Mouse (Mus musculus) stomach, postnatal 0 days (tissue): ENCODE data around the gene Krt19. TPM values are rescaled to one million over a fixed set of nuclear protein-coding genes. Genes with fewer than 3 reads are reported as not detected.
A peak's percentile ranks its signal among the peaks of the same experiment; 100 is the strongest.

ENCODE experiments used
- ATAC-seq: fragments of 200-750 bp; cut with Nextera tagmentation; 2 replicates; pipeline ENCODE4 v1.8.0; 2017; ENCODE audit not compliant: low FRiP score, low TSS enrichment
- DNase-seq: peaks from one replicate; pipeline ENCODE4 v3.0.0-alpha.2; 2016; ENCODE audit warnings: low spot score
- H3K27ac ChIP-seq: fragments of 300-500 bp; sonication (generic); replicated peaks from 2 replicates; pipeline ENCODE4 v1.5.1; 2014; ENCODE audit warnings: mild to moderate bottlenecking, control low read depth
- H3K27me3 ChIP-seq: fragments of 300-500 bp; sonication (generic); 2 replicates; pipeline ENCODE4 v1.6.1; 2014; ENCODE audit warnings: low read length; ENCODE audit not compliant: control insufficient read depth, insufficient read depth
- H3K36me3 ChIP-seq: fragments of 300-500 bp; sonication (generic); 2 replicates; pipeline ENCODE4 v1.6.1; 2014; ENCODE audit warnings: low read length, mixed read lengths; ENCODE audit not compliant: control insufficient read depth, insufficient read depth
- H3K4me1 ChIP-seq: fragments of 300-500 bp; sonication (generic); replicated peaks from 2 replicates; pipeline ENCODE4 v1.6.1; 2014; ENCODE audit warnings: antibody characterized with exemption; ENCODE audit not compliant: control insufficient read depth, insufficient read depth
- H3K4me2 ChIP-seq: fragments of 300-500 bp; sonication (generic); replicated peaks from 2 replicates; pipeline ENCODE4 v1.6.1; 2014; ENCODE audit warnings: low read depth, mild to moderate bottlenecking, control low read depth, moderate library complexity
- H3K4me3 ChIP-seq: fragments of 300-500 bp; sonication (generic); 2 replicates; pipeline ENCODE4 v1.5.1; 2014; ENCODE audit warnings: low read depth, low read length, control low read depth
- H3K9ac ChIP-seq: fragments of 300-500 bp; sonication (generic); 2 replicates; pipeline ENCODE4 v1.6.1; 2014; ENCODE audit warnings: mild to moderate bottlenecking, low read length, control low read depth, mixed read lengths
- H3K9me3 ChIP-seq: fragments of 300-500 bp; sonication (generic); 2 replicates; pipeline ENCODE4 v1.6.1; 2016; ENCODE audit warnings: low read length; ENCODE audit not compliant: control insufficient read depth
- CTCF ChIP-seq: IDR thresholded peaks from 2 replicates; pipeline ENCODE4 v1.5.1; 2016; ENCODE audit warnings: antibody characterized with exemption, low read depth, mild to moderate bottlenecking, moderate library complexity
- EP300 ChIP-seq: optimal IDR thresholded peaks from 2 replicates; pipeline ENCODE3; 2016; ENCODE audit warnings: antibody characterized with exemption
- WGBS: fragments of 180-500 bp; shearing (Covaris S2); extraction: QIAGEN DNeasy Blood & Tissue Kit; methylation state at CpG from one replicate; pipeline ENCODE4 v1.1.7; 2014; 5-methylcytosine and 5-hydroxymethylcytosine counted together
- polyA plus RNA-seq: library from polyadenylated mRNA; unstranded; fragments of >200 nt; fragmentation: Nextera tagmentation; extraction: Ambion mirVana; gene quantifications from 2 replicates; pipeline ENCODE4 v1.2.1, GENCODE M21; 2015

Krt19 gene
- polyA plus RNA-seq, 1 experiment from 2014 or later = 1,512 TPM

DNA sequence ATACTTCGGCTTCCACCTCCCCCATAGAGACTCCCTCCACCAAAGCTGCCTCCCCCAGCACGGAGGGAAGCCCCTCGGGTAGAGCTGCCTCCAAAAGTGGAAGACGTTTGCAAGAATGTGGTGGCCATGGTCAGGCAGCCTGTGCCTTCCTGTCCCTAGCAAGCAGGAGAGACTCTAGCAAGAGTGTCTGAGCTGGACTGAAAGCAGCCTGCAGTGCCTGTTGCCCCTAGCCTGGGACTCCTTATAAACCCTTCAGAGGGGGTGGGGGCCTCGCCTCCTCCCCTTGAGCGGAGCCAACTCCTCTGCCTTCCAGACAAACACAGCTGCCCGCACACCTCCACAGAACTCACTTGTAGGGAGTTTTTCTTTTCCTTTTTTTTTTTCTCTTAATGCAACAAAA is 12.7 kb downstream of the Krt19 start, which contains the start of gene Krt15:
Krt15 (minus strand) TSS at position 198 of the 400 bp plus-strand sequence.
- Histone ChIP-seq H3K27me3 (no peaks in the 10 kb centered on the region), H3K4me2 (peak within 1 kb of the TSS; percentile 20), H3K27ac (peak within 1 kb of the TSS; percentile 53), H3K4me1 (0 out of 2 replicates have a peak, but pooled peaks cover 3% of the 10 kb centered on the region), H3K9ac (peak within 1 kb of the TSS; percentile 43), H3K4me3 (peak within 1 kb of the TSS; percentile 28), H3K9me3 (no peaks in the 10 kb centered on the region), H3K36me3 (no peaks in the 10 kb centered on the region)
- 49% methylated on average over 7 of the region's 7 CpGs for WGBS
- DNase-seq (peak; percentile 30), ATAC-seq (no peak)
- no peak for TF ChIP-seq EP300
- no peak for TF ChIP-seq CTCF

DNA sequence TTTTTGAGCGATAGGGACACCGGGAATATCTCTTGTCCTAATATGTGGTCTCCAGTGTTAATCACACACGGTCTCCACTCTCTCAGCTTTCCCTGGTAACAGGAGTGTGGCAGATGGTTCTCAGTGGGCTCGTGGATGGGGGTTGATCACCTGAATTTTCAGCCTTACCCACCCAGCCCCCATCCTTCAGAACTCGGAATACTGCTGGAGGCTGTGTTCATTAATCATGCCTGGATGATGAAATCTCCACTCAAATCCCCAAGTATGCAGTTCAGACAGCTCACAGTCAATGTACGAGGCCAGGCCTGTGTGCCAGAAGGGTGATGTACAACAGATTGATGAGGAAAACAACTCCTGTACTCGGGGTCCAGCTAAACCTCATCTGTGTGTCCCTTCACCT is 23.6 kb downstream of the Krt19 start:
- H3K36me3 ChIP-seq = no peaks in the 10 kb centered on the region
- H3K27ac ChIP-seq = peak overlapping the region; percentile 24; the same call in 1 of the 2 replicates
- no peak for TF ChIP-seq CTCF
- no peak for TF ChIP-seq EP300
- WGBS = 56% methylated on average over 7 of the region's 7 CpGs
- no peak overlapping the region for H3K9ac ChIP-seq
- H3K4me1 ChIP-seq = no peaks in the 10 kb centered on the region
- H3K27me3 ChIP-seq = no peaks in the 10 kb centered on the region
- H3K9me3 ChIP-seq = no peaks in the 10 kb centered on the region
- no peak for DNase-seq
- H3K4me3 ChIP-seq = no peak overlapping the region
- no peak for ATAC-seq
- H3K4me2 ChIP-seq = no peak overlapping the region

DNA sequence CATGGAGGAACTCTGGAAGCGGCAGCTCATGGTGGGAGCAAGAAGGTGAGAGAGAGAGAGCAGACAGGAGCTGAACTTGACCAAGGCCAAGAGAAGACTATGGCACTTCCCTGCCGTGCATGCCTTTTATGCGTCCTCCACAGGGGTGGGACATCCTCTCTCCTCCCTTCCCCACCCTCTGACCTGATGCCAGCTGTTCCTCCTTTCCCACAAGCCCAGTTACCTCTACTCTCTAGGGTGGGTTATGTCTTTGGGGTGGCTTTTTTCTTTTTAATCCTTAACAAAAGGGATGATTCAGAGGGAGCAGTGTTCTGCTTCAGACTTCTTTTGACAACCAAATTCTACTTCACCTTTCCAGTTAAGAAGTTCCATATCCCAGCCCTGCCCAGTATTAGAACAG is 27.0 kb downstream of the Krt19 start, which contains the start of gene Krt13:
Krt13 (minus strand) TSS at position 101 of the 400 bp plus-strand sequence.
- H3K4me3 ChIP-seq = peak within 1 kb of the TSS; percentile 10; the same call in 1 of the 2 replicates
- H3K4me1 ChIP-seq = no peaks in the 10 kb centered on the region
- H3K9ac ChIP-seq = peak within 1 kb of the TSS; percentile 43
- H3K9me3 ChIP-seq = no peaks in the 10 kb centered on the region
- H3K4me2 ChIP-seq = peak within 1 kb of the TSS; percentile 17; the same call in 1 of the 2 replicates
- no peaks in the 10 kb centered on the region for H3K27me3 ChIP-seq
- WGBS = 71% methylated on average over 3 of the region's 3 CpGs
- no peaks in the 10 kb centered on the region for H3K36me3 ChIP-seq
- peak within 1 kb of the TSS; percentile 53 for H3K27ac ChIP-seq
- ATAC-seq = no peak
- DNase-seq = no peak
- TF ChIP-seq EP300 (no peak), CTCF (no peak)

DNA sequence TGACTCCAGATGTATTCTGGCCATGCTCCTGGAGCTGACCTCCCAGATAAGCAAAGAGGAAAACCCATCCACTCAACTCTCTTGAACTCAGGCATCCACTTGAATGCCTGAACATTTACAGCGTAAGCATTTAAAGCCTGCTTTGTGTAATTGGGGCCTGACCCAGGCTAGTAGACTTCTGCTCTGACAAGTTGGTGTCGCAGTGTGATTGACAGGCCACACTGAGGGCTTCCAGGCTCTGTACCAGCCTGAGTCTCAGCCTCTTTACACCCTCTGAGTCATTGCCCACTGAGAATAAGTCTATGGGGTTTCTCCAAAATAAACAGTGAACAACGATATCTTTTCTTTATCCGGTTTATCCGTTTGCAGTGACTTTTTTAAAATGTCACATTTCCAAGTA is 28.1 kb downstream of the Krt19 start:
- Histone ChIP-seq H3K9me3 (no peaks in the 10 kb centered on the region), H3K27ac (peak overlapping the region; percentile 53), H3K36me3 (no peaks in the 10 kb centered on the region), H3K4me2 (0 out of 2 replicates have a peak overlapping the region, but pooled peaks have one; percentile 3), H3K4me1 (no peaks in the 10 kb centered on the region), H3K27me3 (no peaks in the 10 kb centered on the region), H3K4me3 (0 out of 2 replicates have a peak overlapping the region, but pooled peaks have one; percentile 10), H3K9ac (peak overlapping the region; percentile 18; the same call in 1 of the 2 replicates)
- 57% methylated on average over 5 of the region's 5 CpGs for WGBS
- no peak for TF ChIP-seq EP300
- TF ChIP-seq CTCF = no peak
- DNase-seq (no peak), ATAC-seq (no peak)

DNA sequence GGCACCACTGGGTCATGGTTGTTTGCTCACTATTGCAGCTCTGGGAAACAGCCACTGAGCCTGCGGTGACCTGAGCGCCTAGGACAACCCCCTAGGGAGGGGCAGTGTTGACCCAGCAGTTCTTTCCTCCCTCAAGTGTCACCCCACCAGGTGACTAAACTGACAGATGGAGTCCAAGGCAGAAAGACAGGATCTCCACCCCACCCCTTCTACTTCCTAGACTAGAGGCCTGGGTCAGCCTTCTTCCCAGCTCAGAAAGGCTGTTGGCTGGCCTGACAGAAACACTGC is 34.8 kb downstream of the Krt19 start:
- DNase-seq = peak; percentile 77
- ATAC-seq = peak; percentile 93
- TF ChIP-seq CTCF (no peak), EP300 (no peak)
- H3K27me3 ChIP-seq = no peaks in the 10 kb centered on the region
- no peaks in the 10 kb centered on the region for H3K4me1 ChIP-seq
- no peaks in the 10 kb centered on the region for H3K9me3 ChIP-seq
- no peak overlapping the region for H3K4me3 ChIP-seq
- H3K9ac ChIP-seq = no peak overlapping the region
- peak overlapping the region; percentile 71 for H3K27ac ChIP-seq
- 38% methylated on average over 2 of the region's 2 CpGs for WGBS
- no peaks in the 10 kb centered on the region for H3K36me3 ChIP-seq
- no peak overlapping the region for H3K4me2 ChIP-seq

DNA sequence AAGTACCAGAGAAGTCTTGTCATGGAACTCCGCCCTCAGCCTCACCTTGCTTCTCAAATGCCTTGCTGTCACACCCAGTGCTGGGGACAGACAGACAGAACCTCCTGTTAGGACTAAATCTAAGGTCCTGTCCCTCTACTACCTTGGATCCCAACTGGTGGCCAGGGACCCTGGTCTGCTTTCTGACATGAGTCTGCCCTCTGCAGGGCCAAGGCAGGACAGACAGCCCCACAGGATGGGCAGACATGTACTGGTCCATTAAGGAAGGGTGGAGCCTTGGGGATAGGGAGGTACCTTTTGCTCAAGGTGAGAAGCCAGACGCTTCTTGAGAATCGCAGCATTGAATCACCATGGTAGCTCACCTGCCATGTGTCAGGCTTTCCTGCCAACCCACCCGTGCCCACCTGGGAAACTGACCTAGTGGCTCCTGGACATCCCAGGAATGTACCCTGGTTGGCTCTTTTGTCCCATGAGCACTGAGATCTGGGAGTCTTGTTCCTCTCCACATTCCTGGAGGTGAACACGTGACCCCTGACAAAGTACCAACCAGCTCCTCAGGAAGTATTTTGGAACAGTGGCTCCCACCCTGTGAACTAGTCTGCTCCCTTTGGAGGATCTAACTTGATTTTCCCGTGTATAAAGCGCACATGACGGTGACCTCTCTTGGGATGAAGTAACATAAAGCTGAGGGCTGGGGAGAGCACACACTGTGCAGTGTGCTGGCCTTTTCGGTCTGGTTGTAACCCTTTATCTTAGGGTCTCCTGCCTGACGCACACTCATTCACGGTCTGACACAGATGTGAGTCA is 35.3 kb downstream of the Krt19 start:
- TF ChIP-seq EP300 (no peak), CTCF (peak; percentile 51)
- no peaks in the 10 kb centered on the region for H3K27me3 ChIP-seq
- no peak overlapping the region for H3K4me2 ChIP-seq
- no peaks in the 10 kb centered on the region for H3K4me1 ChIP-seq
- no peak overlapping the region for H3K4me3 ChIP-seq
- no peaks in the 10 kb centered on the region for H3K9me3 ChIP-seq
- WGBS = 62% methylated on average over 11 of the region's 11 CpGs
- no peak overlapping the region for H3K9ac ChIP-seq
- ATAC-seq (peak; percentile 43), DNase-seq (no peak)
- peak overlapping the region; percentile 71 for H3K27ac ChIP-seq
- no peaks in the 10 kb centered on the region for H3K36me3 ChIP-seq
